Comparison of ENCODE assay signal across 13 mouse cellular contexts in the genomic region with DNA sequence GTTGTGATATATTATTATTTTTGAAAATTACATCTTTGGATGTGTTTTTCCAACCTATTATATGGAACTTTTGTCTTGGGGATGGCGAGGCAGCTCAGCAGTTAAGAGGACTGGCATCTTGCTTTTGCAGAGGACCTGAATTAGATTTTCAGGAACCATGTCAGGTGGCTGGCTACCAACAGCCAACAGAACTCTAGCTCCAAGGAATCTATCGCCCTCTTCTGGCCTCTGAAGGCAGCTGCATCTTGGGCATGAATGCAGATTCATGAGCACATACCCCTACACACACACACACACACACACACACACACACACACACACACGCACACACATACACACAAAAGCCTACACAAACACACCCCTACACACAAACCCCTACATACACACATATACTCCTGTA. TPM values are rescaled to one million over a fixed set of nuclear protein-coding genes. Genes with fewer than 3 reads are reported as not detected.
DNase-seq lines count a peak whose midpoint lies in the region; ATAC-seq and TF ChIP-seq lines count a peak whose summit lies in the region.
"Had no signal": no experiment of that assay in that cellular context is flagged by ENCODE, and none has a peak within 500 bp of the region (broad histone marks: within the 10 kb centered on the region; RNA-seq: fewer than 3 reads in every experiment).

No protein-coding gene starts in this region.

- no peak overlapping the region for H3K4me3 ChIP-seq in forebrain, embryonic 14.5 days (ENCODE audit: low read depth, low read length)
- no peak overlapping the region for H3K4me3 ChIP-seq in forebrain, embryonic 13.5 days
- no peak overlapping the region for H3K4me3 ChIP-seq in liver, adult 2 months (ENCODE audit: insufficient read depth, low read depth, low read length)
- H3K4me3 ChIP-seq in liver, embryonic 11.5 days (ENCODE audit: low read depth, low read length): no peak overlapping the region
- no peak overlapping the region for H3K4me3 ChIP-seq in E14TG2a.4 (replicated peaks; ENCODE audit: low read length)
- H3K4me3 ChIP-seq: embryonic facial prominence, embryonic 12.5 days had no signal

- H3K4me2 ChIP-seq in forebrain, embryonic 14.5 days (ENCODE audit: low read length): no peak overlapping the region
- H3K4me2 ChIP-seq in forebrain, embryonic 13.5 days: no peak overlapping the region
- H3K4me2 ChIP-seq in liver, embryonic 11.5 days: no peak overlapping the region
- H3K4me2 ChIP-seq: embryonic facial prominence, embryonic 12.5 days had no signal

- H3K9me3 ChIP-seq in forebrain, embryonic 14.5 days (replicated peaks; ENCODE audit: control insufficient read depth, low read length): no peaks in the 10 kb centered on the region
- no peaks in the 10 kb centered on the region for H3K9me3 ChIP-seq in forebrain, embryonic 13.5 days (replicated peaks)
- no peaks in the 10 kb centered on the region for H3K9me3 ChIP-seq in liver, embryonic 11.5 days (ENCODE audit: control insufficient read depth, low read length)
- H3K9me3 ChIP-seq in E14TG2a.4 (ENCODE audit: low read length): no peaks in the 10 kb centered on the region
- H3K9me3 ChIP-seq: embryonic facial prominence, embryonic 12.5 days had no signal

- H3K27me3 ChIP-seq in forebrain, embryonic 14.5 days (replicated peaks; ENCODE audit: control insufficient read depth, insufficient read depth, low read length): no peaks in the 10 kb centered on the region
- H3K27me3 ChIP-seq in forebrain, embryonic 13.5 days: no peaks in the 10 kb centered on the region
- no peaks in the 10 kb centered on the region for H3K27me3 ChIP-seq in liver, adult 2 months (ENCODE audit: control insufficient read depth, insufficient read depth, low read length)
- no peaks in the 10 kb centered on the region for H3K27me3 ChIP-seq in liver, embryonic 11.5 days (replicated peaks; ENCODE audit: control insufficient read depth, insufficient read depth, low read length)
- H3K27me3 ChIP-seq in E14TG2a.4 (ENCODE audit: insufficient read depth, low read length): no peaks in the 10 kb centered on the region
- H3K27me3 ChIP-seq: embryonic facial prominence, embryonic 12.5 days had no signal

- WGBS in forebrain, embryonic 14.5 days: 59% methylated on average over 3 of the region's 3 CpGs
- 51% methylated on average over 3 of the region's 3 CpGs for WGBS in forebrain, embryonic 13.5 days
- 67% methylated on average over 3 of the region's 3 CpGs for WGBS in liver, adult 2 months
- 37% methylated on average over 3 of the region's 3 CpGs for WGBS in liver, embryonic 11.5 days

- peak; percentile 16; the same call in 1 of the 2 replicates for TF ChIP-seq CTCF in liver, adult 2 months (IDR thresholded peaks at IDR 0.05; ENCODE audit: low read depth, low read length)
- TF ChIP-seq CTCF in E14TG2a.4 (conservative IDR thresholded peaks at IDR 0.05; ENCODE audit: low read length): peak; percentile 49

- no peak for TF ChIP-seq POLR2A in liver, adult 2 months (IDR thresholded peaks at IDR 0.05; ENCODE audit: extremely low read depth, insufficient read depth, low read length)

- H3K9ac ChIP-seq in forebrain, embryonic 14.5 days (ENCODE audit: low read length): no peak overlapping the region
- no peak overlapping the region for H3K9ac ChIP-seq in forebrain, embryonic 13.5 days
- no peak overlapping the region for H3K9ac ChIP-seq in liver, adult 2 months (ENCODE audit: low read depth, low read length)
- H3K9ac ChIP-seq in liver, embryonic 11.5 days (ENCODE audit: low read depth, low read length): no peak overlapping the region
- H3K9ac ChIP-seq: embryonic facial prominence, embryonic 12.5 days had no signal

- peak; percentile 42 for DNase-seq in forebrain, embryonic 14.5 days (ENCODE audit: low spot score)
- DNase-seq in liver, adult 2 months (ENCODE audit: extremely low read depth, low read depth, low spot score): no peak
- no peak for DNase-seq in liver, embryonic 11.5 days (ENCODE audit: low spot score)
- DNase-seq in embryo, embryonic 10.5 days (ENCODE audit: low spot score): peak; percentile 66
- DNase-seq in right cerebral cortex, postnatal 4 days: no peak
- no peak for DNase-seq in spleen, postnatal 36 days (ENCODE audit: low spot score in 2 of 2)
- DNase-seq: kidney, postnatal 4 days had no signal

- ATAC-seq in forebrain, embryonic 14.5 days: no peak
- no peak for ATAC-seq in forebrain, embryonic 13.5 days
- ATAC-seq in liver, embryonic 11.5 days (replicated peaks; ENCODE audit: low FRiP score): no peak
- ATAC-seq: midbrain, embryonic 16.5 days had no signal

- no peaks in the 10 kb centered on the region for H3K36me3 ChIP-seq in forebrain, embryonic 14.5 days (ENCODE audit: control insufficient read depth, insufficient read depth, low read length)
- H3K36me3 ChIP-seq in forebrain, embryonic 13.5 days (ENCODE audit: poor library complexity, severe bottlenecking): no peaks in the 10 kb centered on the region
- no peaks in the 10 kb centered on the region for H3K36me3 ChIP-seq in liver, adult 2 months (ENCODE audit: control insufficient read depth, insufficient read depth, low read length)
- no peaks in the 10 kb centered on the region for H3K36me3 ChIP-seq in liver, embryonic 11.5 days (ENCODE audit: control insufficient read depth, insufficient read depth, low read length)
- H3K36me3 ChIP-seq in E14TG2a.4 (ENCODE audit: insufficient read depth, low read length): no peaks in the 10 kb centered on the region
- H3K36me3 ChIP-seq: embryonic facial prominence, embryonic 12.5 days had no signal

- H3K27ac ChIP-seq in forebrain, embryonic 14.5 days (ENCODE audit: low read depth, low read length): no peak overlapping the region
- no peak overlapping the region for H3K27ac ChIP-seq in forebrain, embryonic 13.5 days
- H3K27ac ChIP-seq in liver, adult 2 months (replicated peaks; ENCODE audit: insufficient read depth, low read depth, low read length): no peak overlapping the region
- no peak overlapping the region for H3K27ac ChIP-seq in liver, embryonic 11.5 days (ENCODE audit: low read depth, low read length)
- H3K27ac ChIP-seq: embryonic facial prominence, embryonic 12.5 days had no signal

- no peaks in the 10 kb centered on the region for H3K79me2 ChIP-seq in liver, adult 2 months (ENCODE audit: control insufficient read depth, insufficient read depth, low read length)

- no peaks in the 10 kb centered on the region for H3K4me1 ChIP-seq in forebrain, embryonic 14.5 days (ENCODE audit: control insufficient read depth, insufficient read depth, low read length)
- no peaks in the 10 kb centered on the region for H3K4me1 ChIP-seq in forebrain, embryonic 13.5 days
- no peaks in the 10 kb centered on the region for H3K4me1 ChIP-seq in liver, adult 2 months (ENCODE audit: control insufficient read depth, insufficient read depth, low read length)
- no peaks in the 10 kb centered on the region for H3K4me1 ChIP-seq in liver, embryonic 11.5 days (replicated peaks; ENCODE audit: control insufficient read depth, insufficient read depth, low read length)
- H3K4me1 ChIP-seq in E14TG2a.4 (replicated peaks; ENCODE audit: low read depth, low read length): no peaks in the 10 kb centered on the region
- H3K4me1 ChIP-seq: embryonic facial prominence, embryonic 12.5 days had no signal

RNA-seq across cellular contexts. Expression of a gene that starts 19.9 kb away (rescaled TPM):
- not detected in 2 replicates for polyA plus RNA-seq in forebrain, embryonic 14.5 days (2014; fragmentation: Nextera tagmentation; extraction: Ambion mirVana)
- not detected in 2 replicates for polyA plus RNA-seq in forebrain, embryonic 13.5 days (2015; fragmentation: Nextera tagmentation; extraction: Ambion mirVana)
- not detected in 2 replicates for total RNA-seq in liver, adult 2 months (2014; rRNA removed)
- not detected in 2 replicates for polyA plus RNA-seq in liver, adult 2 months (2012; rRNA removed)
- not detected in 2 replicates for polyA plus RNA-seq in liver, embryonic 11.5 days (2014; fragmentation: Nextera tagmentation; extraction: Ambion mirVana)
- polyA plus RNA-seq: embryonic facial prominence, embryonic 12.5 days; heart, embryonic 16.5 days; limb, embryonic 14.5 days; midbrain, embryonic 16.5 days had no signal

Comparison
In these comparisons a context has a peak if more than half of its experiments do, and no peak if none do; other contexts are left out.
1. DNase-seq: peak in forebrain, embryonic 14.5 days (single experiment) and embryo, embryonic 10.5 days (single experiment); none in liver, adult 2 months (single experiment), liver, embryonic 11.5 days (single experiment), right cerebral cortex, postnatal 4 days (single experiment) and spleen, postnatal 36 days (0 of 2).